Mouse (Mus musculus) myocyte (in vitro differentiated cells): Measurements from ENCODE around the gene Nol4l.

Experiments
- CEBPB ChIP-seq: IDR thresholded peaks from 2 replicates; pipeline ENCODE4 v1.6.1; 2011; ENCODE audit warnings: mild to moderate bottlenecking, moderate library complexity; ENCODE audit not compliant: poor library complexity, insufficient read depth, severe bottlenecking
- E2F4 ChIP-seq: IDR thresholded peaks from one replicate; pipeline ENCODE4 v1.6.1; 2011; ENCODE audit warnings: mild to moderate bottlenecking, control low read depth, moderate library complexity; ENCODE audit not compliant: insufficient read depth
- MAX ChIP-seq: IDR thresholded peaks from one replicate; pipeline ENCODE4 v1.6.1; 2011; ENCODE audit warnings: low read depth, mild to moderate bottlenecking, control low read depth
- MYOD1 ChIP-seq, 3 experiments: IDR thresholded peaks; one replicate each; pipeline ENCODE4 v1.6.1; 2011; ENCODE audit warnings: control low read depth in 2 of 3, low read depth in 2 of 3, mild to moderate bottlenecking in 2 of 3, moderate library complexity in 1 of 3; ENCODE audit not compliant: insufficient read length in 2 of 3, control insufficient read depth in 1 of 3
- POLR2A ChIP-seq: IDR thresholded peaks from one replicate; pipeline ENCODE4 v1.6.1; 2011; ENCODE audit warnings: low read depth, mild to moderate bottlenecking, control low read depth, moderate library complexity; ENCODE audit not compliant: insufficient read length
- TCF12 ChIP-seq: IDR thresholded peaks from one replicate; pipeline ENCODE4 v1.6.1; 2011; ENCODE audit warnings: mild to moderate bottlenecking, control low read depth; ENCODE audit not compliant: poor library complexity, insufficient read depth, severe bottlenecking
- TCF3 ChIP-seq: IDR thresholded peaks from one replicate; pipeline ENCODE4 v1.6.1; 2011; ENCODE audit warnings: low read depth, control low read depth; ENCODE audit not compliant: insufficient read length
- USF1 ChIP-seq: IDR thresholded peaks from one replicate; pipeline ENCODE4 v1.6.1; 2011; ENCODE audit warnings: low read depth, mild to moderate bottlenecking, control low read depth, moderate library complexity

DNA sequence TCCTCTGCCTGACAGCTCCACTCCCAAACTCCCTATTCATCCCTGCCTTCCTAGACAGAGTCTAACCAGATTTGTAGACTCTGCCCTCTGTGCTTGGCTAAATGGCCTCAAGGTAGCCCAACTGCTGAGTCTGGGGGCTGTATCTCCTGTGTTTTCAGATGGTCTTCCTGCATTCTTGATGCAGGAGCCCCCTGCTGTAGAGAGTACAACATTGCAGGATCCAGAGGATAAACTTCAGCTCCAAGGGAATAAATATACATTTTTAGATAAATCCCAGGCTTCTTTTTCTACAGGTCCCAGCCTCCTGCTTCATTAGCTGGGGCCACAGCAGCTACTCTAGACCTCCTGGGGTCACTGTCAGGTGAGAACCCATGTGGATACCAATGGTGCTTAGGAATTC lies 108.5 kb downstream of the Nol4l start:
- TF ChIP-seq POLR2A (no peak), TCF3 (no peak), MYOD1 (IDR thresholded peaks at IDR 0.05; ENCODE audit: control insufficient read depth in 1 of 3, insufficient read length in 2 of 3, low read depth in 2 of 3) (no peak), MAX (no peak), CEBPB (no peak), E2F4 (no peak), USF1 (no peak), TCF12 (no peak)
